Mouse (Mus musculus): ENCODE measurements around the gene Ghrh.

- TF ChIP-seq CTCF (IDR thresholded peaks at IDR 0.05; ENCODE audit: low read depth, low read length) (no peak), POLR2A (IDR thresholded peaks at IDR 0.05; ENCODE audit: borderline replicate concordance, low read depth, low read length) (no peak)
Measured at GRCm38 (mm10) chr2:157300051-157300450, 47.3 kb downstream of the Ghrh start.
